Mouse (Mus musculus) ES-E14 (cell line): ENCODE results near the gene Sdhaf3.

Experiments
- HCFC1 ChIP-seq: IDR thresholded peaks from 2 replicates; pipeline ENCODE4 v1.6.1; 2012; ENCODE audit warnings: low read length, inconsistent platforms, borderline replicate concordance; ENCODE audit not compliant: insufficient read depth
- ZNF384 ChIP-seq: IDR thresholded peaks from 2 replicates; pipeline ENCODE4 v1.6.1; 2012; ENCODE audit warnings: low read depth, low read length, inconsistent platforms

DNA sequence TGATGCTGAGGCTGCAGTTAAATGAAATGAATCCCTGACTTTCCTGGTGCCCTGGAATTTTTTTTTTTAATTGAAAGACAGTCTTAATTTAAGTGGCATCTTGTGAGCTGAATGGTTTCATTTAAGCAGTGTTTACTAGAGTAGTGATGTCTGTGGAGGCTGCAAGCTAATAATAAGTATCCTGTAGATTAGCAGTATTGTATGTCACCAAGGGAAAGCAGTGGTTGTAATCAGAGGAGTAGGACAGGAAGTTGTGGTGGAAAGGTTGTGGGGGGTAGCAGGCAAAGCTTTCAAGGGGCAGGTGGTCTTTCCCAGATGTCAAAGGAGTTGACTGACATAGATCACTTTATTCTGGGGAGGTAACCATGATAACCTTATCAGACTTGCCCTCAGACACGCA, 136.3 kb downstream of the Sdhaf3 start:
- no peak for TF ChIP-seq ZNF384
- no peak for TF ChIP-seq HCFC1
